Mouse (Mus musculus) cerebellum, adult 11-12 months (tissue): ENCODE data around the gene Kif28.
"Not testable (repeated sequence)": the region's sequence is repeated elsewhere in the genome, so short reads cannot be mapped to it uniquely, and the experiment has no call there.

Experiments
- DNase-seq: peaks from one replicate; pipeline ENCODE4 v3.0.0; 2022

The Kif28 gene

GRCm38 (mm10) chr1:179745171-179745570, at the start of gene Kif28:
Gene Kif28 (minus strand): TSS chr1:179745271.
- DNase-seq, result no peak

- no peak for DNase-seq
Measured at GRCm38 (mm10) chr1:179787281-179787680, 42.2 kb upstream of the Kif28 start.

GRCm38 (mm10) chr1:179785502-179785901, 40.4 kb upstream of the Kif28 start:
- no peak for DNase-seq

GRCm38 (mm10) chr1:179784098-179784497, 39.0 kb upstream of the Kif28 start:
- DNase-seq, result no peak

- DNase-seq, result no peak
Measured at GRCm38 (mm10) chr1:179776831-179777230, 31.8 kb upstream of the Kif28 start.

GRCm38 (mm10) chr1:179760553-179760952, 15.5 kb upstream of the Kif28 start:
- DNase-seq, result no peak

- DNase-seq, result no peak
Measured at GRCm38 (mm10) chr1:179760086-179760485, 15.0 kb upstream of the Kif28 start.

GRCm38 (mm10) chr1:179756477-179756876, 11.4 kb upstream of the Kif28 start:
- no peak for DNase-seq

- peak; percentile 51 for DNase-seq
Measured at GRCm38 (mm10) chr1:179753006-179753405, 7.9 kb upstream of the Kif28 start.

- no peak for DNase-seq
Measured at GRCm38 (mm10) chr1:179752276-179752675, 7.2 kb upstream of the Kif28 start.

- no peak for DNase-seq
Measured at GRCm38 (mm10) chr1:179743593-179744193, 1.4 kb downstream of the Kif28 start.

GRCm38 (mm10) chr1:179736483-179736882, 8.6 kb downstream of the Kif28 start:
- DNase-seq, result no peak

GRCm38 (mm10) chr1:179734500-179735474, 10.3 kb downstream of the Kif28 start:
- peak; percentile 56 for DNase-seq

- no peak for DNase-seq
Measured at GRCm38 (mm10) chr1:179731391-179731790, 13.7 kb downstream of the Kif28 start.

- no peak for DNase-seq
Measured at GRCm38 (mm10) chr1:179728661-179729060, 16.4 kb downstream of the Kif28 start.

- no peak for DNase-seq
Measured at GRCm38 (mm10) chr1:179722811-179723469, 22.1 kb downstream of the Kif28 start.

- DNase-seq, result no peak
Measured at GRCm38 (mm10) chr1:179715786-179716185, 29.3 kb downstream of the Kif28 start.

GRCm38 (mm10) chr1:179715289-179715688, 29.8 kb downstream of the Kif28 start:
- DNase-seq, result not testable (repeated sequence)

GRCm38 (mm10) chr1:179713367-179713766, 31.7 kb downstream of the Kif28 start:
- no peak for DNase-seq

GRCm38 (mm10) chr1:179712658-179713057, 32.4 kb downstream of the Kif28 start:
- DNase-seq, result no peak

GRCm38 (mm10) chr1:179710739-179711138, 34.3 kb downstream of the Kif28 start:
- DNase-seq, result no peak

GRCm38 (mm10) chr1:179709390-179709789, 35.7 kb downstream of the Kif28 start:
- DNase-seq, result peak; percentile 43

- DNase-seq, result no peak
Measured at GRCm38 (mm10) chr1:179705154-179705553, 39.9 kb downstream of the Kif28 start.

GRCm38 (mm10) chr1:179704150-179704549, 40.9 kb downstream of the Kif28 start:
- DNase-seq, result no peak
